Mouse (Mus musculus) T-helper 17 cell (primary cell): ENCODE measurements around the gene Gm21996.
"Not testable (repeated sequence)": the region's sequence is repeated elsewhere in the genome, so short reads cannot be mapped to it uniquely, and the experiment has no call there.

Experiments
- in situ Hi-C, 2 experiments: fragments of 300-600 bp; cut with MboI, MseI; formaldehyde crosslinking; loops; 1 replicate in 1 of 2; 2 replicates in 1 of 2; pipeline ENCODE4 v1.15.1; 2025; ENCODE audit warnings: high pct_unique_total_duplicates in 2 of 2

The Gm21996 gene

GRCm38 (mm10) chrY:89745432-89745831 lies at the start of gene Gm21996:
Gene Gm21996, minus strand, starts transcription at chrY:89745532.
- in situ Hi-C loops: not testable (repeated sequence)
